Mouse (Mus musculus) midbrain, embryonic 12.5 days (tissue): ENCODE measurements around the gene Alg11. TPM values are rescaled to one million over a fixed set of nuclear protein-coding genes. Genes with fewer than 3 reads are reported as not detected.

Experiments
- ATAC-seq: fragments of 200-750 bp; cut with Nextera tagmentation; 2 replicates; pipeline ENCODE4 v1.8.0; 2017; ENCODE audit warnings: low read depth, moderate TSS enrichment, moderate library complexity; ENCODE audit not compliant: low FRiP score
- H3K27ac ChIP-seq: fragments of 300-500 bp; sonication (generic); replicated peaks from 2 replicates; pipeline ENCODE4 v1.5.1; 2016; ENCODE audit warnings: mild to moderate bottlenecking
- H3K27me3 ChIP-seq: fragments of 300-500 bp; sonication (generic); 2 replicates; pipeline ENCODE4 v1.6.1; 2016; ENCODE audit warnings: mild to moderate bottlenecking
- H3K36me3 ChIP-seq: fragments of 300-500 bp; sonication (generic); 2 replicates; pipeline ENCODE4 v1.6.1; 2016
- H3K4me1 ChIP-seq: fragments of 300-500 bp; sonication (generic); 2 replicates; pipeline ENCODE4 v1.6.1; 2016
- H3K4me2 ChIP-seq: fragments of 300-500 bp; sonication (generic); replicated peaks from 2 replicates; pipeline ENCODE4 v1.6.1; 2016; ENCODE audit warnings: mild to moderate bottlenecking, moderate library complexity
- H3K4me3 ChIP-seq: fragments of 300-500 bp; sonication (generic); 2 replicates; pipeline ENCODE4 v1.5.1; 2016; ENCODE audit warnings: mild to moderate bottlenecking
- H3K9ac ChIP-seq: fragments of 300-500 bp; sonication (generic); replicated peaks from 2 replicates; pipeline ENCODE4 v1.6.1; 2016; ENCODE audit warnings: mild to moderate bottlenecking, moderate library complexity
- H3K9me3 ChIP-seq: fragments of 300-500 bp; sonication (generic); 2 replicates; pipeline ENCODE4 v1.6.1; 2016; ENCODE audit warnings: mild to moderate bottlenecking
- WGBS: fragments of 180-500 bp; shearing (Covaris S2); methylation state at CpG from one replicate; pipeline ENCODE4 v1.1.7; 2016; 5-methylcytosine and 5-hydroxymethylcytosine counted together
- polyA plus RNA-seq: library from polyadenylated mRNA; unstranded; fragments of >200 nt; fragmentation: Nextera tagmentation; extraction: Ambion mirVana; gene quantifications from 2 replicates; pipeline ENCODE4 v1.2.1, GENCODE M21; 2016

Alg11 gene
- polyA plus RNA-seq, 1 experiment from 2014 or later: 31.7 TPM

DNA sequence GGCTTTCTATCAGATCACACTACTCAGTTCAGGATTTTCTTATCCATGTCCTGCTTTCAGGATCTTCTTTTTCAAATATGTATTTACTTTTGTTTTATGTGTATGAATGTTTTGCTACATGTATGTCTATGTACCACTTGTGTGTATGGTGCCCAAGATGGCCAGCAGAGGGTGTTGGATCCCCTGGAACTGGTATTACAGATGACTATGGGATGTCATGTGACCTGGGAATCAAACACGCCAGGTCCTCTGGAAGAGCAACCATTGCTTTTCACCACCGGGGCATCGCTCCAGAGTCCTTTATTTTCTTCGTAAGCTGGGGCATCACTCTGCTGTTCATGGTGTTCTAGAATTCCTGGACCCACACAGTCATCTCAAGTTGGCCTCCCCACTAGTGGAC is 28.7 kb downstream of the Alg11 start:
- no peak overlapping the region for H3K4me3 ChIP-seq
- no peak for ATAC-seq
- 89% methylated on average over 4 of the region's 4 CpGs for WGBS

DNA sequence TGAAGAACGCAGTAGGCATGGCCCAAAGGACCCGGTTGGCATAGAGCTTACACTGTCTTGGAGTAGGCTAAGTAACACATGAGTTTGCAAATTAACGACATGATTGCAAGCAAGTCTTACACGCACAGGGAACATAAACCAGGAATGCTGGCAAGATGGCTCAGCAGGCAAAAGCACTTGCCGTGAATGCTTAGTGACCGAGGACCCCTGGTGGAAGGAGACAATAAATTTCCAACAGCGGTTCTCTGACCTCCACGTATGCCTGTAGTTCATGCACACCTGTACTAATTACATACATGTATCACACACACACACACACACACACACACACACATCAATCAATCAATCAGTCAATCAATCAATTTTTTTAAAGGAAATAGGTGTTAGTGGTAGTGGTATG is 31.0 kb downstream of the Alg11 start:
- no peaks in the 10 kb centered on the region for H3K4me1 ChIP-seq
- no peaks in the 10 kb centered on the region for H3K27me3 ChIP-seq
- H3K27ac ChIP-seq: no peak overlapping the region
- WGBS: 57% methylated on average over 8 of the region's 8 CpGs
- no peaks in the 10 kb centered on the region for H3K36me3 ChIP-seq
- H3K9ac ChIP-seq: no peak overlapping the region
- no peak for ATAC-seq
- no peak overlapping the region for H3K4me2 ChIP-seq
- no peaks in the 10 kb centered on the region for H3K9me3 ChIP-seq
- H3K4me3 ChIP-seq: no peak overlapping the region

More for the DNA sequence above, 28.7 kb downstream of the Alg11 start:
- Histone ChIP-seq H3K9me3 (no peaks in the 10 kb centered on the region), H3K27ac (no peak overlapping the region), H3K4me1 (no peaks in the 10 kb centered on the region), H3K36me3 (no peaks in the 10 kb centered on the region), H3K9ac (no peak overlapping the region), H3K4me2 (no peak overlapping the region), H3K27me3 (no peaks in the 10 kb centered on the region)

DNA sequence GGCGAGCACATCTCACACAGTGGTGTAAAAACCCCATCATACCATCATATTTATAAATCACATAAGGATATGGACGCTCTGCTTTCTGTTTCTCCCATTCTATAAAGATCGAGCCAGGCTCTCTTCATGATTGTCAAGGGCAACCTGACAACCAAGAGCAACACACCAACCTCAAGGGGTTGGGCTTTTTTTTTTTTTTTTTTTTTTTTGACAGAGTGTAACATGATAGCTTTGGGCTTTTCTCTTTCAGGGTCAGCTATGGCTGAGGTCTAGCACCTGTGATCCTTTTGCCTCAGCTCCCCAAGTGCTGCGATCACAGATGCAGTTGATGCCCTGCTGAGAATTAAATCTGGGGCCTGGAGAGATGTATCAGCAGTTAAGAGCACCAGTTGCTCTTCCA is 46.5 kb downstream of the Alg11 start:
- 75% methylated on average over 4 of the region's 4 CpGs for WGBS
- ATAC-seq: no peak

More for the DNA sequence above, 46.5 kb downstream of the Alg11 start:
- Histone ChIP-seq H3K27me3 (no peaks in the 10 kb centered on the region), H3K4me3 (no peak overlapping the region), H3K36me3 (no peaks in the 10 kb centered on the region), H3K9ac (no peak overlapping the region), H3K4me1 (no peaks in the 10 kb centered on the region), H3K9me3 (no peaks in the 10 kb centered on the region), H3K27ac (no peak overlapping the region), H3K4me2 (no peak overlapping the region)

Other genes with a start within 250 kb of the Alg11 start
- gene Defb50, start 237.2 kb upstream of the Alg11 start, polyA plus RNA-seq: not detected in 2 replicates
- not detected in 2 replicates for gene Defb2, start 220.8 kb upstream of the Alg11 start, polyA plus RNA-seq
- gene Defb10, start 201.8 kb upstream of the Alg11 start, polyA plus RNA-seq: not detected in 2 replicates
- gene Defb9, start 175.3 kb upstream of the Alg11 start, polyA plus RNA-seq: not detected in 2 replicates
- 1.3 TPM in 1 of 2 replicates, not detected in the other for gene Defb11, start 154.3 kb upstream of the Alg11 start, polyA plus RNA-seq
- not detected in 2 replicates for gene Defb15, start 128.0 kb upstream of the Alg11 start, polyA plus RNA-seq
- not detected in 2 replicates for gene Defb35, start 122.4 kb upstream of the Alg11 start, polyA plus RNA-seq
- not detected in 2 replicates for gene Defb13, start 114.0 kb upstream of the Alg11 start, polyA plus RNA-seq
- not detected in 2 replicates for gene Fam90a1a, start 102.0 kb upstream of the Alg11 start, polyA plus RNA-seq
- not detected in 2 replicates for gene Ccdc70, start 90.9 kb upstream of the Alg11 start, polyA plus RNA-seq
- 1.9 and 2.6 TPM in 2 replicates for gene Atp7b, start 416 bp upstream of the Alg11 start, polyA plus RNA-seq
- 0.31 and 0.41 TPM in 2 replicates for gene Nek5, start 64.3 kb downstream of the Alg11 start, polyA plus RNA-seq
- 7.4 and 10.2 TPM in 2 replicates for gene Nek3, start 105.7 kb downstream of the Alg11 start, polyA plus RNA-seq
- gene Ckap2, start 125.1 kb downstream of the Alg11 start, polyA plus RNA-seq: 50.7 and 55.4 TPM in 2 replicates
- 39.3 and 41.0 TPM in 2 replicates for gene Vps36, start 132.1 kb downstream of the Alg11 start, polyA plus RNA-seq
- gene Thsd1, start 166.6 kb downstream of the Alg11 start, polyA plus RNA-seq: 8.2 and 9.2 TPM in 2 replicates
- not detected in 2 replicates for gene Tpte, start 222.7 kb downstream of the Alg11 start, polyA plus RNA-seq